Mouse (Mus musculus): ENCODE results near the gene Pard3. TPM values are rescaled to one million over a fixed set of nuclear protein-coding genes. Genes with fewer than 3 reads are reported as not detected.

The Pard3 gene
- polyA plus RNA-seq, 1 experiment from 2014 or later = 16.5 TPM

DNA sequence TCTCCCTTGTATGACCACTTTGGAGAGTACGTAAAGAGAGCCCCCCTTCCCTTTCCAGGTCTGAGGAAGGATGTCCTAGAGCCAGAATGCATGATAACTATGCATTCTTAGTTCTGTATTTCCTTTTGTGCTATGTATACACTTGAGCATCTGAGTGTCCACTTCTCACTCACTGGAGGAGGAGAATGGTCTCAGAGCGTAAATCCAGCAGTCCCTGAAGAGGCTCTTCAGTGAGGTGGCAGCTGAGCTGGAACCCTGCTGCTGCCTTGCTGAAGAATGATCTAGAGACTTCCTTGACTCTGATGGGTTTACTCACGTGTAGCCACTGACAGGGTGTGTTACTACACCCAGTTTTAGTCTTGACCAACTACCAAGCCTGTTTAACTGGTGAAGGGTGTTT is 107.2 kb downstream of the Pard3 start:
- DNase-seq (ENCODE audit: low spot score) = no peak
- no peak overlapping the region for H3K4me2 ChIP-seq (ENCODE audit: low read length)
- no peaks in the 10 kb centered on the region for H3K4me1 ChIP-seq (ENCODE audit: control insufficient read depth, insufficient read depth, low read length)
- no peak for ATAC-seq
- H3K27me3 ChIP-seq (replicated peaks; ENCODE audit: control insufficient read depth, insufficient read depth, low read length) = no peaks in the 10 kb centered on the region
- no peak overlapping the region for H3K4me3 ChIP-seq (ENCODE audit: low read depth, low read length)
- 83% methylated on average over 3 of the region's 3 CpGs for WGBS
- no peak overlapping the region for H3K27ac ChIP-seq (ENCODE audit: low read depth, low read length)
- no peaks in the 10 kb centered on the region for H3K36me3 ChIP-seq (ENCODE audit: control insufficient read depth, insufficient read depth, low read length)
- H3K9ac ChIP-seq (ENCODE audit: low read length) = no peak overlapping the region
- H3K9me3 ChIP-seq (replicated peaks; ENCODE audit: control insufficient read depth, low read length) = no peaks in the 10 kb centered on the region

DNA sequence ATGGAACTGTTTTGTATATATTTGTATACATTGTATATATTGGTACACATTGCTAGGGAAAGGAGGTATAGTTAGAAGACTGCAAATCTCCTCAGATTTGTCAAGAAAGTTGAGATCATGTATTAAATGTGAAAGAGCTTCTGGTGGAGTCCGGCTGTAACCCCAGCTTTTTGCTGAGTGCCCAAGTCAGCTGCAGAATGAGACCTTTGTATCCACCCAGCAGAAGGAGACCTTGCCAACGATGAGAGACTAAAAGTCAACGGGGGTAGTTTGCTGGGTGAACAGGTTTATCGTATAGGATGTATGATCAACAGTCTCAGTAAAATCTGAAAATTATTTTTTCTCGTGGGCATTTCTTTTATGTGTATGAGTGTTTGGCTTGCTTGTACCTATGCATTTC is 109.8 kb downstream of the Pard3 start:
- Histone ChIP-seq H3K36me3 (ENCODE audit: control insufficient read depth, insufficient read depth, low read length) (no peaks in the 10 kb centered on the region), H3K9ac (ENCODE audit: low read length) (no peak overlapping the region), H3K27me3 (replicated peaks; ENCODE audit: control insufficient read depth, insufficient read depth, low read length) (no peaks in the 10 kb centered on the region), H3K27ac (ENCODE audit: low read depth, low read length) (no peak overlapping the region), H3K4me1 (ENCODE audit: control insufficient read depth, insufficient read depth, low read length) (no peaks in the 10 kb centered on the region), H3K9me3 (replicated peaks; ENCODE audit: control insufficient read depth, low read length) (no peaks in the 10 kb centered on the region), H3K4me2 (ENCODE audit: low read length) (no peak overlapping the region), H3K4me3 (ENCODE audit: low read depth, low read length) (no peak overlapping the region)
- DNase-seq (ENCODE audit: low spot score) (no peak), ATAC-seq (no peak)
- WGBS = 90% methylated on average over 5 of the region's 5 CpGs

DNA sequence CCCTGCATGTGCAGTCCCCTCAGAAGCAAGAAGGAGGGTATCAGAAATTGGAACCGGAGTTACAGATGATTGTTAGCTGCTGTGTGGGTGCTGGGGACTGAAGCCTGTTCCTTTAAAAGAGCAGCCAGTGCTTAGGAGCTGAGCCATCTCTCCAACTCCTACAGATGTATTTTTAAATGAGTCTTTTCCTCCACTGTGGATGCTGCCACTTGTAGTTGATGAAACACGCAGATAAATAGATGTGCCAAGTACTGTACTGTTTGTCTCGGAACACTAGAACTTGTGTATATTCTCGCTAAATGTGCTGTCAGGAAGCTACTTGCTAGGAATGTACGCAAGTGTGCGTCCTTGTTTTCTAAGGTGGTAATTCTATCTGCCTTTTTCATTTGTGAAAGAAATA is 110.7 kb downstream of the Pard3 start:
- Histone ChIP-seq H3K27me3 (replicated peaks; ENCODE audit: control insufficient read depth, insufficient read depth, low read length) (no peaks in the 10 kb centered on the region), H3K9ac (ENCODE audit: low read length) (no peak overlapping the region), H3K27ac (ENCODE audit: low read depth, low read length) (no peak overlapping the region), H3K36me3 (ENCODE audit: control insufficient read depth, insufficient read depth, low read length) (no peaks in the 10 kb centered on the region), H3K9me3 (replicated peaks; ENCODE audit: control insufficient read depth, low read length) (no peaks in the 10 kb centered on the region), H3K4me1 (ENCODE audit: control insufficient read depth, insufficient read depth, low read length) (no peaks in the 10 kb centered on the region), H3K4me3 (ENCODE audit: low read depth, low read length) (no peak overlapping the region), H3K4me2 (ENCODE audit: low read length) (no peak overlapping the region)
- WGBS = 94% methylated on average over 6 of the region's 6 CpGs
- ATAC-seq (no peak), DNase-seq (ENCODE audit: low spot score) (no peak)

DNA sequence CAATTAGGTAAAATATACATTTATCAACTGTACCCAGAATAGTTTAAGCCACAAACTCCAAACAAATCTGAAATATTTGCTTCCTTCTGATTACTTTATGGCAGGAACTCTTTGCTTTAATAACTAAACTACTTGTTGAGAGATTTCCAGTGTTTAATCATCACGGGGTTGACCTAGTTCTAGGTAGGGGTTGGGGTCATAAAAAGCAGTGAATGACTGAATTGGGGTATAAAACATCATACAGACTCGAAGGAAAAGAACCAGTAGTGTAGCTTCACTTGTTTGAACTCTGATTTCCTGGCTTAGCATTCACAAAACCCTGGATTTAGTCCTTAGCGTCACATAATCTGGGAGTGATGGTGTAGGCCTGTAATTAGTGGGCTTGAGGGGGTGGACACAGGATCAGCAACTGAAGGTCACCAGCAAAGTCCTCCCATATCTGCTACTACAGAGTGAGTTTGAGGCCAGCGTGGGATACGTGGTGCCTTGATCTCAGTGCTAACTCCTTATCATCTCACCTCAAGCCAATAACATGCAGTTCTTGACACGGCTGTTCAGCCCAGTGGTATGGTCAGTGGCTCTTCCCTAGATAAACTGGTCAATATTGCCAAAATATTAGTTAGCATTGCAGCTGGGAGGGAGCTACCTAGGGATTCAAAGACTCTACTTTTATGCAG is 111.6 kb downstream of the Pard3 start:
- WGBS = 83% methylated on average over 6 of the region's 6 CpGs

DNA sequence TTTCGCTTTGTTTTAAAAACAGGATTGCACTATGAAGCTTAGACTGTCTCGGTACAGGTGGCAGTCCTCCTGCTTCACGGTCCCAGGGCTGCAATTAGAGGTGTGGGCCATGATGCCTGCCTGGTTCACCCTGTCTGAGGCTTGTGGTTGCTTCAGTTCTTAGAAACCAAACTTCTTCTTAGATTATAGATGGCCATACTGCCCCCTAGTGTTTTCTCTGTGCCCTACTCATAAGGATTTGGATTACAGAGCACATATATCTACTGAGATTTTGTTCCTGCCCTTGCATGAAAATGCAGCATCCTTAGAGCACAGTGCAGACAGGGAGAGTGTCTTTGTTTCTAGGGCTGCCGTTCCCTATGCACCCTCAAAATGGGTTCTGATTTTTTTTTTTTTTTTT is 114.9 kb downstream of the Pard3 start:
- WGBS = 57% methylated on average over 4 of the region's 4 CpGs
- Histone ChIP-seq H3K9me3 (replicated peaks; ENCODE audit: control insufficient read depth, low read length) (no peaks in the 10 kb centered on the region), H3K27ac (ENCODE audit: low read depth, low read length) (no peak overlapping the region), H3K4me1 (ENCODE audit: control insufficient read depth, insufficient read depth, low read length) (peaks cover 4% of the 10 kb centered on the region; the same call in 1 of the 2 replicates), H3K36me3 (ENCODE audit: control insufficient read depth, insufficient read depth, low read length) (no peaks in the 10 kb centered on the region), H3K4me2 (ENCODE audit: low read length) (no peak overlapping the region), H3K9ac (ENCODE audit: low read length) (no peak overlapping the region), H3K27me3 (replicated peaks; ENCODE audit: control insufficient read depth, insufficient read depth, low read length) (no peaks in the 10 kb centered on the region), H3K4me3 (ENCODE audit: low read depth, low read length) (no peak overlapping the region)
- peak; percentile 57 for ATAC-seq
- peak; percentile 91 for DNase-seq (ENCODE audit: low spot score)

More for the DNA sequence above, 111.6 kb downstream of the Pard3 start:
- no peaks in the 10 kb centered on the region for H3K27me3 ChIP-seq (replicated peaks; ENCODE audit: control insufficient read depth, insufficient read depth, low read length)
- no peak overlapping the region for H3K4me3 ChIP-seq (ENCODE audit: low read depth, low read length)
- H3K4me1 ChIP-seq (ENCODE audit: control insufficient read depth, insufficient read depth, low read length) = no peaks in the 10 kb centered on the region
- H3K4me2 ChIP-seq (ENCODE audit: low read length) = no peak overlapping the region
- H3K9ac ChIP-seq (ENCODE audit: low read length) = no peak overlapping the region
- H3K36me3 ChIP-seq (ENCODE audit: control insufficient read depth, insufficient read depth, low read length) = no peaks in the 10 kb centered on the region
- no peak overlapping the region for H3K27ac ChIP-seq (ENCODE audit: low read depth, low read length)
- ATAC-seq (no peak), DNase-seq (ENCODE audit: low spot score) (no peak)
- no peaks in the 10 kb centered on the region for H3K9me3 ChIP-seq (replicated peaks; ENCODE audit: control insufficient read depth, low read length)

DNA sequence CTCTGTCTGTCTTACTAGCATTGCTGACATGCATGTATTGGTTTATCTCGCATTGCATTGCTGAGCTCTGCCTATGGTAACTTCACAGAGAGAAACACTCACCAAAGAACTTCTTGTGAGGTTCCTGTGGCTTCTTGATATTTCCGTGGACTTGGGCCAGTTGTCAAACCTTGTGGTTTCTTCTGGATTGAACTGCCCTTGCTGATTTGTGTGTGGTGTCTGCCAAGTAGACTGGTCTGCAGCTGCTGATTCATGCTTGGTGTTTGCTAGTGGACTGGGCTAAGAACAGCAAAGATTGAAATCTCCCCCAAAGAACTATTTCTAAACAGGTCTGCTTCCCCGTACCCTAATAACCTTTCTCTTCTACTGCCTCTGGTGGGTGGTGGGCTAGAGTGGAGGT is 117.6 kb downstream of the Pard3 start:
- DNase-seq (ENCODE audit: low spot score) (no peak), ATAC-seq (no peak)
- 91% methylated on average over 3 of the region's 3 CpGs for WGBS
- Histone ChIP-seq H3K9me3 (replicated peaks; ENCODE audit: control insufficient read depth, low read length) (no peaks in the 10 kb centered on the region), H3K27ac (ENCODE audit: low read depth, low read length) (no peak overlapping the region), H3K9ac (ENCODE audit: low read length) (no peak overlapping the region), H3K4me3 (ENCODE audit: low read depth, low read length) (no peak overlapping the region), H3K27me3 (replicated peaks; ENCODE audit: control insufficient read depth, insufficient read depth, low read length) (no peaks in the 10 kb centered on the region), H3K36me3 (ENCODE audit: control insufficient read depth, insufficient read depth, low read length) (no peaks in the 10 kb centered on the region), H3K4me1 (ENCODE audit: control insufficient read depth, insufficient read depth, low read length) (peaks cover 13% of the 10 kb centered on the region), H3K4me2 (ENCODE audit: low read length) (no peak overlapping the region)

DNA sequence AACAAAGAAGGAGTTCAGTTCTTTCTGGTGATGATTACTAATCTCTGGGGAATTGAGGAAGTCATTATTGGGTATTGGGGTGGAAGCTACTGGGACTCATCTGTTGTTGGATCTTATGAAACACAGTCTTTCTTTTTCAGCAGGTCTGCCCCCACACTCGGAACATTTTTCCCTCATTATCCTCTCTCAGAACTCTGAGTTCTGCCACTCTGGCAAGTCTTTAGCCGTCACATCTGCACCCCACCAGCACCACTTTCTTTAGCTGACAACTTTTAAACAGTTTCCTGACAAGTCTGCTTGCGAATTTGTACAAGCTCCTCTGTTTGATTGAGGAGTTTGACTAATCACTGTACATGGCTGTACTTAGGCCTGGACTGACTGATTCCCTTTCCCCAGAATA is 118.4 kb downstream of the Pard3 start:
- Histone ChIP-seq H3K4me1 (ENCODE audit: control insufficient read depth, insufficient read depth, low read length) (peaks cover 13% of the 10 kb centered on the region), H3K27ac (ENCODE audit: low read depth, low read length) (no peak overlapping the region)
- WGBS = 40% methylated on average over 3 of the region's 3 CpGs

DNA sequence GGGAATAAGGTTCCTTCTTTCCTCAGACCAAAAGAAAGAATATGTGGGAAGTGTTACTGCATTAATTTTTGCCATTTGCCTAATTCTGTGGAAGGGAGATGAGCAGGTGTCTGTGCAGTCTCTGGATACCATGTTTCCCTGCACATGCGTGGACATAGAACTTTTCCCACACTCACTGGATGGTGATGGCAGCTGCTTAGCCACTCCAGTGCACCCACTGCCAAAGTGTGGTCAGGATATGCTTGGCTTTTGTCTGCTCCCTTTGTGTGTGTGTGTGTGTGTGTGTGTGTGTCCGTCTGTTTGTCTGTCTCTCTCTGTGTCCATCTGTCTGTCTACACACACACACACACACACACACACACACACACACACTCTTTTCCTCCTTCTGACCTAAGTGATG is 119.8 kb downstream of the Pard3 start:
- 54% methylated on average over 2 of the region's 2 CpGs for WGBS
- H3K27ac ChIP-seq (ENCODE audit: low read depth, low read length) = no peak overlapping the region

More for the DNA sequence above, 118.4 kb downstream of the Pard3 start:
- DNase-seq (ENCODE audit: low spot score) (no peak), ATAC-seq (no peak)
- no peak overlapping the region for H3K4me2 ChIP-seq (ENCODE audit: low read length)
- H3K27me3 ChIP-seq (replicated peaks; ENCODE audit: control insufficient read depth, insufficient read depth, low read length) = no peaks in the 10 kb centered on the region
- no peak overlapping the region for H3K4me3 ChIP-seq (ENCODE audit: low read depth, low read length)
- H3K9me3 ChIP-seq (replicated peaks; ENCODE audit: control insufficient read depth, low read length) = no peaks in the 10 kb centered on the region
- H3K9ac ChIP-seq (ENCODE audit: low read length) = no peak overlapping the region
- no peaks in the 10 kb centered on the region for H3K36me3 ChIP-seq (ENCODE audit: control insufficient read depth, insufficient read depth, low read length)

DNA sequence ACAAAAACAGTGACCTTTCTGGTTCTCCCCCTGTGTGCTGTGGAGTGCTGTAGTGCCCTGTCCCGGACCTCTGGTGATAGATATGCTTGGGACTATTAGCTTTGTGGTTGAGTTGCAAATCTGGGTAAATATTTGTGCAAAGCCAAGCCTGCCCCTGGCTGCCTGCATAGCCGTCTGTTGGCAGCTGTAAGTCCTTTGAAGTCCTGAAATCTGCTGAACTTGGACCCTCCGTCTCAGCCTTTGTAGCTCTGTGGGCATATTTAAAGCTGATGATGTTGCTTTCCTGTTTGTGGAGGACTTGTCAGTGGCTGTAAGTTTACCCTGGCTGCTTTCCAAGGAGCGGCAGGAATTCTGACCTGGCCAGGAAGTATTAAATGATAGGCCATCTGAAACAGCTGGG is 120.3 kb downstream of the Pard3 start:
- Histone ChIP-seq H3K4me1 (ENCODE audit: control insufficient read depth, insufficient read depth, low read length) (peaks cover 13% of the 10 kb centered on the region), H3K4me3 (ENCODE audit: low read depth, low read length) (no peak overlapping the region), H3K27me3 (replicated peaks; ENCODE audit: control insufficient read depth, insufficient read depth, low read length) (no peaks in the 10 kb centered on the region), H3K4me2 (ENCODE audit: low read length) (no peak overlapping the region), H3K9me3 (replicated peaks; ENCODE audit: control insufficient read depth, low read length) (no peaks in the 10 kb centered on the region), H3K36me3 (ENCODE audit: control insufficient read depth, insufficient read depth, low read length) (no peaks in the 10 kb centered on the region), H3K27ac (ENCODE audit: low read depth, low read length) (no peak overlapping the region), H3K9ac (ENCODE audit: low read length) (no peak overlapping the region)
- no peak for DNase-seq (ENCODE audit: low spot score)
- no peak for ATAC-seq
- 36% methylated on average over 4 of the region's 4 CpGs for WGBS

More for the DNA sequence above, 119.8 kb downstream of the Pard3 start:
- no peak overlapping the region for H3K4me3 ChIP-seq (ENCODE audit: low read depth, low read length)
- no peak overlapping the region for H3K9ac ChIP-seq (ENCODE audit: low read length)
- H3K36me3 ChIP-seq (ENCODE audit: control insufficient read depth, insufficient read depth, low read length) = no peaks in the 10 kb centered on the region
- H3K9me3 ChIP-seq (replicated peaks; ENCODE audit: control insufficient read depth, low read length) = no peaks in the 10 kb centered on the region
- H3K4me2 ChIP-seq (ENCODE audit: low read length) = no peak overlapping the region
- H3K4me1 ChIP-seq (ENCODE audit: control insufficient read depth, insufficient read depth, low read length) = peaks cover 13% of the 10 kb centered on the region
- no peak for DNase-seq (ENCODE audit: low spot score)
- H3K27me3 ChIP-seq (replicated peaks; ENCODE audit: control insufficient read depth, insufficient read depth, low read length) = no peaks in the 10 kb centered on the region
- no peak for ATAC-seq

Measured in forebrain, embryonic 14.5 days (tissue).